Mouse (Mus musculus): ENCODE data around the gene Fcgr3.

DNA sequence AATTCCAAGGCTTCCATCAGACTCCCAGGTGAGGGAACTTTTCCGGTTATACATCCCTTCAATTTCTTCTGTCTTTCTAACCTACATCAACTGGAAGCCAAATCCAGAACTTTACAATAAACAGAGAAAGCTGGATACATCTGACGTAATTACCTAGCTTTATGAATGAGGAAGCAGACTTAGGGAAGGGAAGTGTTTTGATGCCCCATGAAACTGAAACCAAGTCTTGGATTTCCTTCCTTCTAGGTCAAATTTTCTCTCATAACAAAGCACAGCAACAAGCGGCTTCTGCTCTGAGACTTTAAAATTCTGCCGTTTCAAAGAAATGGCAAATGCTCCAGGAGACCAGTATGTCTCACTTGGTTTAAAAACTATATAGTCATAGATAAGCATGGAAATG, 58.4 kb downstream of the Fcgr3 start:
- TF ChIP-seq POLR2A (IDR thresholded peaks at IDR 0.05; ENCODE audit: extremely low read depth, insufficient read depth, low read length): no peak
- no peak for TF ChIP-seq CTCF (IDR thresholded peaks at IDR 0.05; ENCODE audit: low read depth, low read length)
